Mouse (Mus musculus) limb, embryonic 15.5 days (tissue): ENCODE measurements at regions not wholly inside any gene's neighbourhood (a gene's known extent, or its start where the extent isn't known, plus 50 kb on each side); places are given as distances from the start of the nearest gene placed in this dataset.
A peak's percentile ranks its signal among the peaks of the same experiment; 100 is the strongest.

Experiments
- ATAC-seq: fragments of 200-750 bp; cut with Nextera tagmentation; 2 replicates; pipeline ENCODE4 v1.8.0; 2017; ENCODE audit warnings: low read depth, moderate TSS enrichment; ENCODE audit not compliant: insufficient number of reproducible peaks, low FRiP score, low TSS enrichment
- H3K27ac ChIP-seq: fragments of 300-500 bp; sonication (generic); 2 replicates; pipeline ENCODE4 v1.5.1; 2015; ENCODE audit warnings: moderate library complexity, mild to moderate bottlenecking, inconsistent platforms
- H3K27me3 ChIP-seq: fragments of 300-500 bp; sonication (generic); 2 replicates; pipeline ENCODE4 v1.6.1; 2015; ENCODE audit warnings: inconsistent platforms
- H3K36me3 ChIP-seq: fragments of 300-500 bp; sonication (generic); 2 replicates; pipeline ENCODE4 v1.6.1; 2015; ENCODE audit warnings: inconsistent platforms
- H3K4me1 ChIP-seq: fragments of 300-500 bp; sonication (generic); 2 replicates; pipeline ENCODE4 v1.6.1; 2015; ENCODE audit warnings: inconsistent platforms
- H3K4me2 ChIP-seq: fragments of 300-500 bp; sonication (generic); 2 replicates; pipeline ENCODE4 v1.6.1; 2015; ENCODE audit warnings: mild to moderate bottlenecking, inconsistent platforms
- H3K4me3 ChIP-seq: fragments of 300-500 bp; sonication (generic); 2 replicates; pipeline ENCODE4 v1.5.1; 2015; ENCODE audit warnings: mild to moderate bottlenecking, inconsistent platforms
- H3K9ac ChIP-seq: fragments of 300-500 bp; sonication (generic); 2 replicates; pipeline ENCODE4 v1.6.1; 2015; ENCODE audit warnings: inconsistent platforms
- H3K9me3 ChIP-seq: fragments of 300-500 bp; sonication (generic); 2 replicates; pipeline ENCODE4 v1.6.1; 2016; ENCODE audit warnings: inconsistent platforms
- WGBS: fragments of 180-500 bp; shearing (Covaris S2); methylation state at CpG from one replicate; pipeline ENCODE4 v1.1.7; 2015; 5-methylcytosine and 5-hydroxymethylcytosine counted together

GRCm38 (mm10) chr4:78666326-78666725 is 454.6 kb upstream of the Ptprd start:
- Histone ChIP-seq H3K9ac (no peak overlapping the region), H3K4me2 (no peak overlapping the region), H3K27me3 (no peaks in the 10 kb centered on the region), H3K4me3 (no peak overlapping the region), H3K27ac (no peak overlapping the region), H3K4me1 (no peaks in the 10 kb centered on the region), H3K9me3 (no peaks in the 10 kb centered on the region), H3K36me3 (no peaks in the 10 kb centered on the region)
- 70% methylated on average over 1 of the region's 1 CpGs for WGBS
- no peak for ATAC-seq

- WGBS = 83% methylated on average over 1 of the region's 1 CpGs
- Histone ChIP-seq H3K27ac (no peak overlapping the region), H3K4me1 (no peaks in the 10 kb centered on the region), H3K36me3 (no peaks in the 10 kb centered on the region), H3K4me3 (no peak overlapping the region), H3K4me2 (no peak overlapping the region), H3K9me3 (no peaks in the 10 kb centered on the region), H3K27me3 (no peaks in the 10 kb centered on the region), H3K9ac (no peak overlapping the region)
- ATAC-seq = no peak
Measured at GRCm38 (mm10) chr4:78642773-78643172, 431.0 kb upstream of the Ptprd start.

- 12% methylated on average over 18 of the region's 18 CpGs for WGBS
- ATAC-seq = no peak
- Histone ChIP-seq H3K27me3 (no peaks in the 10 kb centered on the region), H3K4me1 (0 out of 2 replicates have a peak, but pooled peaks cover 4% of the 10 kb centered on the region), H3K9ac (no peak overlapping the region), H3K4me2 (peak overlapping the region; percentile 51), H3K9me3 (no peaks in the 10 kb centered on the region), H3K36me3 (no peaks in the 10 kb centered on the region), H3K27ac (no peak overlapping the region), H3K4me3 (peak overlapping the region; percentile 37)
Measured at GRCm38 (mm10) chr4:78606461-78606830, 394.7 kb upstream of the Ptprd start.

- H3K4me1 ChIP-seq = 0 out of 2 replicates have a peak, but pooled peaks cover 4% of the 10 kb centered on the region
- H3K27me3 ChIP-seq = no peaks in the 10 kb centered on the region
- no peak overlapping the region for H3K27ac ChIP-seq
- H3K36me3 ChIP-seq = no peaks in the 10 kb centered on the region
- H3K4me2 ChIP-seq = peak overlapping the region; percentile 51
- H3K9ac ChIP-seq = no peak overlapping the region
- 74% methylated on average over 4 of the region's 4 CpGs for WGBS
- H3K4me3 ChIP-seq = peak overlapping the region; percentile 37
- ATAC-seq = no peak
- no peaks in the 10 kb centered on the region for H3K9me3 ChIP-seq
Measured at GRCm38 (mm10) chr4:78605763-78606460, 394.2 kb upstream of the Ptprd start.

GRCm38 (mm10) chr4:78581590-78581989 is 369.8 kb upstream of the Ptprd start:
- no peak overlapping the region for H3K4me2 ChIP-seq
- H3K36me3 ChIP-seq = no peaks in the 10 kb centered on the region
- no peak overlapping the region for H3K9ac ChIP-seq
- WGBS = 92% methylated on average over 2 of the region's 2 CpGs
- no peak for ATAC-seq
- no peaks in the 10 kb centered on the region for H3K9me3 ChIP-seq
- no peak overlapping the region for H3K4me3 ChIP-seq
- no peaks in the 10 kb centered on the region for H3K4me1 ChIP-seq
- no peaks in the 10 kb centered on the region for H3K27me3 ChIP-seq
- H3K27ac ChIP-seq = no peak overlapping the region

- Histone ChIP-seq H3K9ac (no peak overlapping the region), H3K27me3 (no peaks in the 10 kb centered on the region), H3K9me3 (no peaks in the 10 kb centered on the region), H3K4me2 (no peak overlapping the region), H3K36me3 (no peaks in the 10 kb centered on the region), H3K4me3 (no peak overlapping the region), H3K4me1 (no peaks in the 10 kb centered on the region), H3K27ac (no peak overlapping the region)
- ATAC-seq = no peak
- WGBS = 84% methylated on average over 2 of the region's 2 CpGs
Measured at GRCm38 (mm10) chr4:78565356-78565755, 353.6 kb upstream of the Ptprd start.
